Mouse (Mus musculus): Measurements from ENCODE around the gene Ccdc33. TPM values are rescaled to one million over a fixed set of nuclear protein-coding genes. Genes with fewer than 3 reads are reported as not detected.

Gene Ccdc33
- total and polyA plus RNA-seq, 3 experiments = 0.21 to 1.0 TPM; not detected in 1

DNA sequence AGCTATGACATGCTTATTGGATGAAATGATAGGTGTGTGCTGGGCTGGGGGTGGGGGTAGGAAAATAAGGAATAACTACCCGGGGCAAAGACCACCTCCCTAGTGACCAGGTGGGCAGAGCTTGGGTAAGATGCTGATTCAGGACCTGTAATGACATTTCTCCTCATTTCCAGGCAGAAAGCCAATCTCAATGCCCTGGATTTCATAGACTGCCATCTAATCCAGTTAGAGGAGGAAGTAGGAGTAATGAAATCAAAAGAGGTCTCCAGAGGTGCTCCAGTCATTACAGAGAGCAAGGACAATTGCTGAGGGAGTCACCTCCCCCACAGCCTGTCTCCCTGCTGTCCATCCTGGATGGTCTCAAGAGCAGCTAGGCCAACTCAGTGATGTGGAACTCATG is 58.7 kb downstream of the Ccdc33 start:
- dilution Hi-C loops (cut with MboI; ENCODE audit: extremely low pct_ligation_motif_present, extremely low pct_unique_long_range_greater_than_20kb, low sequenced_read_pairs) (no loop called here), in situ Hi-C loops (cut with MboI; ENCODE audit: low pct_ligation_motif_present, low pct_unique_long_range_greater_than_20kb, low sequenced_read_pairs) (no loop called here)
- Histone ChIP-seq H3K4me2 (ENCODE audit: insufficient read depth, low read depth, poor library complexity, severe bottlenecking) (no peak overlapping the region), H3K4me1 (ENCODE audit: control insufficient read depth in 1 of 2, insufficient read depth in 2 of 2) (no peaks in the 10 kb centered on the region), H3K9ac (ENCODE audit: insufficient read depth, low read depth) (no peak overlapping the region), H3K27ac (ENCODE audit: insufficient read depth, low read depth) (no peak overlapping the region), H3K79me2 (replicated peaks; ENCODE audit: control insufficient read depth, extremely low read depth, insufficient read depth, poor library complexity, severe bottlenecking) (no peaks in the 10 kb centered on the region), H3K4me3 (replicated peaks in 1 of 3; ENCODE audit: low read depth in 2 of 3, low read length in 2 of 3, poor library complexity in 1 of 3) (no peak overlapping the region), H3K9me3 (replicated peaks; ENCODE audit: low read length) (no peaks in the 10 kb centered on the region), H3K27me3 (replicated peaks) (peaks cover 80% of the 10 kb centered on the region), H3K36me3 (replicated peaks in 1 of 2; ENCODE audit: control insufficient read depth in 1 of 2, insufficient read depth in 1 of 2, low read length in 1 of 2) (no peaks in the 10 kb centered on the region)
- DNase-seq (ENCODE audit: extremely low read depth) = no peak
- TF ChIP-seq BHLHE40 (IDR thresholded peaks at IDR 0.05; ENCODE audit: low read depth, low read length) = no peak
- TF ChIP-seq KAT2A (IDR thresholded peaks at IDR 0.05; ENCODE audit: insufficient replicate concordance, low read length) = no peak
- no peak for TF ChIP-seq IRF4 (IDR thresholded peaks at IDR 0.05; ENCODE audit: low read depth, low read length)
- TF ChIP-seq MEF2A (IDR thresholded peaks at IDR 0.05; ENCODE audit: borderline replicate concordance, low read depth, low read length) = no peak
- TF ChIP-seq ZMIZ1 (IDR thresholded peaks at IDR 0.05; ENCODE audit: low read depth, low read length) = no peak
- TF ChIP-seq HCFC1 (IDR thresholded peaks at IDR 0.05; ENCODE audit: low read depth, low read length) = no peak
- no peak for TF ChIP-seq USF2 (conservative IDR thresholded peaks at IDR 0.05; ENCODE audit: low read depth, low read length)
- TF ChIP-seq UBTF (IDR thresholded peaks at IDR 0.05; ENCODE audit: low read depth, low read length) = no peak
- no peak for TF ChIP-seq GABPA (IDR thresholded peaks at IDR 0.05; ENCODE audit: insufficient replicate concordance, low read depth, low read length)
- TF ChIP-seq NRF1 (IDR thresholded peaks at IDR 0.05; ENCODE audit: low read depth, low read length) = no peak
- no peak for TF ChIP-seq SIN3A (IDR thresholded peaks at IDR 0.05; ENCODE audit: low read length)

DNA sequence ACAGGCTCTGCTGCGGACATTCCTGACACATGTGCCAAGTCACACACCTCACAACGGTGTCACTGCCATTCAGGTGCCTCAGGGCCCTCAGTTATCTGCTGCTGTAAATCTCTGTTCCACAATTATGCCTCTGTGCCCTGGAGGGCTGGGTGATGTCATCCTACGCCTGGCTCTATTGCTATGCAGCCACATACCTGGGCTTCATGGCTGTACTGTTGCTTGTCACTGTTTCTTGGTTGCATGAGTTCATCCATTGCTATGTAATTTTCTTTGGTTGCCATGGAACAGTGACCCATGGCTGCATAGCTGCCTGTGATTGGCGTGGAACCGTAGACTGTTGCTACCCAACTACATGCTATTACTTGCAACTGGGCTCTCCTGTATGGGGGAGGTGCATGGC is 63.0 kb downstream of the Ccdc33 start:
- Histone ChIP-seq H3K4me3 (replicated peaks in 1 of 3; ENCODE audit: low read depth in 2 of 3, low read length in 2 of 3, poor library complexity in 1 of 3) (no peak overlapping the region), H3K4me2 (ENCODE audit: insufficient read depth, low read depth, poor library complexity, severe bottlenecking) (no peak overlapping the region), H3K9me3 (replicated peaks; ENCODE audit: low read length) (no peaks in the 10 kb centered on the region), H3K27me3 (replicated peaks) (peaks cover 45% of the 10 kb centered on the region), H3K4me1 (ENCODE audit: control insufficient read depth in 1 of 2, insufficient read depth in 2 of 2) (peaks cover 0 to 7% of the 10 kb centered on the region in 2 experiments; a peak in 2 of 4 replicates), H3K79me2 (replicated peaks; ENCODE audit: control insufficient read depth, extremely low read depth, insufficient read depth, poor library complexity, severe bottlenecking) (no peaks in the 10 kb centered on the region), H3K27ac (ENCODE audit: insufficient read depth, low read depth) (no peak overlapping the region), H3K9ac (ENCODE audit: insufficient read depth, low read depth) (no peak overlapping the region), H3K36me3 (replicated peaks in 1 of 2; ENCODE audit: control insufficient read depth in 1 of 2, insufficient read depth in 1 of 2, low read length in 1 of 2) (no peaks in the 10 kb centered on the region)
- TF ChIP-seq ZNF384 (IDR thresholded peaks at IDR 0.05; ENCODE audit: low read depth, low read length) = no peak
- TF ChIP-seq HCFC1 (IDR thresholded peaks at IDR 0.05; ENCODE audit: low read depth, low read length) = no peak
- no peak for TF ChIP-seq GABPA (IDR thresholded peaks at IDR 0.05; ENCODE audit: insufficient replicate concordance, low read depth, low read length)
- no peak for TF ChIP-seq ELF1 (IDR thresholded peaks at IDR 0.05; ENCODE audit: low read depth, low read length)
- no peak for TF ChIP-seq USF2 (conservative IDR thresholded peaks at IDR 0.05; ENCODE audit: low read depth, low read length)
- no peak for DNase-seq (ENCODE audit: extremely low read depth)
- in situ Hi-C loops (cut with MboI; ENCODE audit: low pct_ligation_motif_present, low pct_unique_long_range_greater_than_20kb, low sequenced_read_pairs) (no loop called here), dilution Hi-C loops (cut with MboI; ENCODE audit: extremely low pct_ligation_motif_present, extremely low pct_unique_long_range_greater_than_20kb, low sequenced_read_pairs) (no loop called here)

DNA sequence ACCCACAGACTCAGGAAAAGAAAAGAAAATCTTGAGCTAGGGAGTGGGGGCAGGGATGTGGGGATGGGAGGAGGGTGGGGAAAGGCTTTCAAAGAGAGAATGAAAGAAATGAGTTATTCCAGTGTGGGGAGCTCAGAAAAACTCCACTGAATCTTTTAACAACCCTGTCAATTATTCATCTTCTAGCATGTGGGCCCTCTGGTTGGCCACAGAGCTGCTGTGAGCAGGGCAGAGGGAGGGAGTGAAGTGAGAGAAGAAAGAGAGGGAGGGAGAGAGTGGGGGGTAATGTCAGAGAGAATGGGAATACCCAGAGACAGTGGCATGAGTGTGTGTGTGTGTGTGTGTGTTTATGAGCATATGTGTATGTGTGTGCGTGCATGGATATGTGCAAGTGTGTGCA is 64.6 kb downstream of the Ccdc33 start:
- Histone ChIP-seq H3K36me3 (replicated peaks in 1 of 2; ENCODE audit: control insufficient read depth in 1 of 2, insufficient read depth in 1 of 2, low read length in 1 of 2) (no peaks in the 10 kb centered on the region), H3K4me3 (replicated peaks in 1 of 3; ENCODE audit: low read depth in 2 of 3, low read length in 2 of 3, poor library complexity in 1 of 3) (no peak overlapping the region), H3K27me3 (replicated peaks) (peaks cover 36% of the 10 kb centered on the region), H3K4me2 (ENCODE audit: insufficient read depth, low read depth, poor library complexity, severe bottlenecking) (no peak overlapping the region), H3K9me3 (replicated peaks; ENCODE audit: low read length) (no peaks in the 10 kb centered on the region), H3K27ac (ENCODE audit: insufficient read depth, low read depth) (no peak overlapping the region), H3K79me2 (replicated peaks; ENCODE audit: control insufficient read depth, extremely low read depth, insufficient read depth, poor library complexity, severe bottlenecking) (no peaks in the 10 kb centered on the region), H3K4me1 (ENCODE audit: control insufficient read depth in 1 of 2, insufficient read depth in 2 of 2) (peaks cover 0 to 12% of the 10 kb centered on the region in 2 experiments; a peak in 2 of 4 replicates), H3K9ac (ENCODE audit: insufficient read depth, low read depth) (no peak overlapping the region)
- dilution Hi-C loops (cut with MboI; ENCODE audit: extremely low pct_ligation_motif_present, extremely low pct_unique_long_range_greater_than_20kb, low sequenced_read_pairs) = no loop called here
- in situ Hi-C loops (cut with MboI; ENCODE audit: low pct_ligation_motif_present, low pct_unique_long_range_greater_than_20kb, low sequenced_read_pairs) = no loop called here
- TF ChIP-seq SIN3A (IDR thresholded peaks at IDR 0.05; ENCODE audit: low read length) = no peak
- TF ChIP-seq HCFC1 (IDR thresholded peaks at IDR 0.05; ENCODE audit: low read depth, low read length) = no peak
- TF ChIP-seq RAD21 (IDR thresholded peaks at IDR 0.05; ENCODE audit: low read depth, low read length) = no peak
- DNase-seq (ENCODE audit: extremely low read depth) = no peak

Measured in CH12.LX (cell line).